Mouse (Mus musculus): ENCODE data around the gene Rcor1.
"Not testable (repeated sequence)": the region's sequence is repeated elsewhere in the genome, so short reads cannot be mapped to it uniquely, and the experiment has no call there.

Rcor1 gene

GRCm38 (mm10) chr12:111069299-111069698 is 30.1 kb downstream of the Rcor1 start:
- DNase-seq (ENCODE audit: low read depth), result not testable (repeated sequence)

GRCm38 (mm10) chr12:111071009-111071408 is 31.9 kb downstream of the Rcor1 start:
- DNase-seq (ENCODE audit: low read depth), result no peak

GRCm38 (mm10) chr12:111071477-111072152 is 32.5 kb downstream of the Rcor1 start:
- DNase-seq (ENCODE audit: low read depth), result no peak

GRCm38 (mm10) chr12:111076385-111076965 is 37.3 kb downstream of the Rcor1 start:
- no peak for DNase-seq (ENCODE audit: low read depth)

GRCm38 (mm10) chr12:111085579-111085978 is 46.4 kb downstream of the Rcor1 start:
- DNase-seq (ENCODE audit: low read depth), result no peak

GRCm38 (mm10) chr12:111087066-111087465 is 47.9 kb downstream of the Rcor1 start:
- DNase-seq (ENCODE audit: low read depth), result no peak

GRCm38 (mm10) chr12:111088186-111088585 is 49.0 kb downstream of the Rcor1 start:
- DNase-seq (ENCODE audit: low read depth), result peak; percentile 80

- no peak for DNase-seq (ENCODE audit: low read depth)
Measured at GRCm38 (mm10) chr12:111088731-111089141, 49.6 kb downstream of the Rcor1 start.

GRCm38 (mm10) chr12:111089145-111089544 is 50.0 kb downstream of the Rcor1 start:
- DNase-seq (ENCODE audit: low read depth), result peak; percentile 36

- no peak for DNase-seq (ENCODE audit: low read depth)
Measured at GRCm38 (mm10) chr12:111090801-111091200, 51.6 kb downstream of the Rcor1 start.

GRCm38 (mm10) chr12:111091981-111092380 is 52.8 kb downstream of the Rcor1 start:
- no peak for DNase-seq (ENCODE audit: low read depth)

- no peak for DNase-seq (ENCODE audit: low read depth)
Measured at GRCm38 (mm10) chr12:111094073-111094472, 54.9 kb downstream of the Rcor1 start.

GRCm38 (mm10) chr12:111095086-111095485 is 55.9 kb downstream of the Rcor1 start:
- DNase-seq (ENCODE audit: low read depth), result no peak

- no peak for DNase-seq (ENCODE audit: low read depth)
Measured at GRCm38 (mm10) chr12:111096249-111096648, 57.1 kb downstream of the Rcor1 start.

- no peak for DNase-seq (ENCODE audit: low read depth)
Measured at GRCm38 (mm10) chr12:111097036-111097435, 57.9 kb downstream of the Rcor1 start.

GRCm38 (mm10) chr12:111111176-111111575 is 72.0 kb downstream of the Rcor1 start:
- DNase-seq (ENCODE audit: low read depth), result no peak

- DNase-seq (ENCODE audit: low read depth), result no peak
Measured at GRCm38 (mm10) chr12:111114593-111114992, 75.4 kb downstream of the Rcor1 start.

- DNase-seq (ENCODE audit: low read depth), result no peak
Measured at GRCm38 (mm10) chr12:111119506-111120085, 80.4 kb downstream of the Rcor1 start.

- no peak for DNase-seq (ENCODE audit: low read depth)
Measured at GRCm38 (mm10) chr12:111120976-111121645, 82.0 kb downstream of the Rcor1 start.

GRCm38 (mm10) chr12:111122332-111122852 is 83.2 kb downstream of the Rcor1 start:
- peak; percentile 2 for DNase-seq (ENCODE audit: low read depth)

- DNase-seq (ENCODE audit: low read depth), result no peak
Measured at GRCm38 (mm10) chr12:111124601-111125260, 85.6 kb downstream of the Rcor1 start.

GRCm38 (mm10) chr12:111125666-111126065 is 86.5 kb downstream of the Rcor1 start:
- no peak for DNase-seq (ENCODE audit: low read depth)

Measured in fibroblast of lung, adult 2 months (primary cell).